Mouse (Mus musculus) forelimb bud, embryonic 11.5 days (tissue): Measurements from ENCODE around the gene Pcdh9.

Source experiments
- DNase-seq: peaks from one replicate; pipeline ENCODE4 v3.0.0-alpha.2; 2012; ENCODE audit warnings: low read depth, low spot score

Pcdh9 gene

GRCm38 (mm10) chr14:93561577-93561976 lies 328.9 kb downstream of the Pcdh9 start:
- no peak for DNase-seq

GRCm38 (mm10) chr14:93553771-93554170 lies 336.7 kb downstream of the Pcdh9 start:
- no peak for DNase-seq

GRCm38 (mm10) chr14:93545575-93545974 lies 344.9 kb downstream of the Pcdh9 start:
- DNase-seq = no peak

- DNase-seq = no peak
These were observed 346.4 kb downstream of the Pcdh9 start for GRCm38 (mm10) chr14:93543970-93544627.

- no peak for DNase-seq
These were observed 346.9 kb downstream of the Pcdh9 start for GRCm38 (mm10) chr14:93543561-93543960.

- no peak for DNase-seq
These were observed 355.6 kb downstream of the Pcdh9 start for GRCm38 (mm10) chr14:93534928-93535327.

- no peak for DNase-seq
These were observed 367.0 kb downstream of the Pcdh9 start for GRCm38 (mm10) chr14:93523430-93523829.

GRCm38 (mm10) chr14:93520166-93520565 lies 370.3 kb downstream of the Pcdh9 start:
- no peak for DNase-seq

- DNase-seq = no peak
These were observed 373.8 kb downstream of the Pcdh9 start for GRCm38 (mm10) chr14:93516679-93517078.

- DNase-seq = no peak
These were observed 384.4 kb downstream of the Pcdh9 start for GRCm38 (mm10) chr14:93506107-93506506.

GRCm38 (mm10) chr14:93498813-93499690 lies 391.4 kb downstream of the Pcdh9 start:
- DNase-seq = peak; percentile 61

- DNase-seq = no peak
These were observed 415.5 kb downstream of the Pcdh9 start for GRCm38 (mm10) chr14:93474991-93475390.

- no peak for DNase-seq
These were observed 418.0 kb downstream of the Pcdh9 start for GRCm38 (mm10) chr14:93472494-93472893.

GRCm38 (mm10) chr14:93463360-93463892 lies 427.1 kb downstream of the Pcdh9 start:
- DNase-seq = peak; percentile 3

- DNase-seq = no peak
These were observed 439.4 kb downstream of the Pcdh9 start for GRCm38 (mm10) chr14:93450930-93451665.

GRCm38 (mm10) chr14:93441852-93442251 lies 448.6 kb downstream of the Pcdh9 start:
- no peak for DNase-seq

GRCm38 (mm10) chr14:93437226-93437625 lies 453.3 kb downstream of the Pcdh9 start:
- DNase-seq = no peak

- DNase-seq = no peak
These were observed 473.7 kb downstream of the Pcdh9 start for GRCm38 (mm10) chr14:93416752-93417151.

GRCm38 (mm10) chr14:93415496-93415895 lies 475.0 kb downstream of the Pcdh9 start:
- DNase-seq = no peak

GRCm38 (mm10) chr14:93409314-93409713 lies 481.2 kb downstream of the Pcdh9 start:
- DNase-seq = no peak

- no peak for DNase-seq
These were observed 482.7 kb downstream of the Pcdh9 start for GRCm38 (mm10) chr14:93407747-93408146.

- no peak for DNase-seq
These were observed 505.4 kb downstream of the Pcdh9 start for GRCm38 (mm10) chr14:93385090-93385489.
